Mouse (Mus musculus) liver, embryonic 14.5 days (tissue): ENCODE data around the gene Trim17.

Experiments
- CTCF ChIP-seq: IDR thresholded peaks from 2 replicates; pipeline ENCODE4 v1.5.1; 2016; ENCODE audit warnings: antibody characterized with exemption, low read depth, control low read depth
- EP300 ChIP-seq: IDR thresholded peaks from 2 replicates; pipeline ENCODE4 v1.6.1; 2016; ENCODE audit warnings: antibody characterized with exemption, low read depth

DNA sequence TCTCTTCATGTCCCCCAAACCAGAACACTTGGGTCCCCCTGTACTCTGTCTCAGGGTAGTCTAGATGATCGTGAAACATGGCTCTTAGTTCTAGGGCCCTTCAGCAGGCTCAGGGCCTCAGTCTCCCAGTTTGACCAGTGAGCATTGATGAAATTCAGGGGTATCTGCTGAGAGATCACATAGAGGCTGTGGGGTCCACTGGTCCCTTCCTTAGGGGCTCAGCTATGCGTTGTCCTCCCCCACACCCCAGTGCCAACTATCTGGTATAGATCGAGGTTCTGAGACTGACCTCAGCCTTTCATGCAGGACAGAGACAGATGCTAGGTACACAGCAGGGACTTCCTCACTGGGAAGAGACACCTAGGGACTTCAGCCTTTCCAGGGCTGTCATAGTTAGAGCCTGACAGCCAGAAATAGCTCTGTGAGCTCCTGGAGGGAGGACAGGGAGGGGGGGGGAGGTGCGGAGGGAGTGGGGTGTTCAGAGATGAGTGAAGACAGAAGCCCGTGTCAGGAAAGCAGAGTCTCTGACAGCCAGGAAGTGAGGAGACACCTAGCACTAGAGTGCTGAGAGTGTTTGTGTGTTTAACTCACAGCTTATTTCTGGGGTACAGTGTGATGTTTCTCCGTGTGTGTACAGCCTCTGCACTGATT lies 29.3 kb downstream of the Trim17 start:
- TF ChIP-seq CTCF (no peak), EP300 (no peak)
